Mouse (Mus musculus) heart, embryonic 10.5 days (tissue): ENCODE data around the gene C1qc. TPM values are rescaled to one million over a fixed set of nuclear protein-coding genes. Genes with fewer than 3 reads are reported as not detected.

ENCODE experiments used
- DNase-seq: peaks from one replicate; pipeline ENCODE4 v3.0.0-alpha.2; 2017; ENCODE audit warnings: low spot score
- H3K27ac ChIP-seq: fragments of 300-500 bp; sonication (generic); 2 replicates; pipeline ENCODE4 v1.5.1; 2016; ENCODE audit warnings: mild to moderate bottlenecking
- H3K27me3 ChIP-seq: fragments of 300-500 bp; sonication (generic); 2 replicates; pipeline ENCODE4 v1.6.1; 2016; ENCODE audit warnings: mild to moderate bottlenecking; ENCODE audit not compliant: poor library complexity, insufficient read depth, severe bottlenecking
- H3K36me3 ChIP-seq: fragments of 300-500 bp; sonication (generic); 2 replicates; pipeline ENCODE4 v1.6.1; 2016; ENCODE audit warnings: mild to moderate bottlenecking, moderate library complexity
- H3K4me1 ChIP-seq: fragments of 300-500 bp; sonication (generic); 2 replicates; pipeline ENCODE4 v1.6.1; 2016; ENCODE audit warnings: mild to moderate bottlenecking
- H3K4me3 ChIP-seq: fragments of 300-500 bp; sonication (generic); 2 replicates; pipeline ENCODE4 v1.5.1; 2016; ENCODE audit warnings: mild to moderate bottlenecking, moderate library complexity
- H3K9me3 ChIP-seq: fragments of 300-500 bp; sonication (generic); 2 replicates; pipeline ENCODE4 v1.6.1; 2016; ENCODE audit warnings: mild to moderate bottlenecking, moderate library complexity
- WGBS: fragments of 180-500 bp; shearing (Covaris S2); methylation state at CpG from one replicate; pipeline ENCODE4 v1.1.7; 2016; 5-methylcytosine and 5-hydroxymethylcytosine counted together
- polyA plus RNA-seq: library from polyadenylated mRNA; unstranded; fragments of >200 nt; fragmentation: Nextera tagmentation; extraction: Ambion mirVana; gene quantifications from 2 replicates; pipeline ENCODE4 v1.2.1, GENCODE M21; 2016

Gene C1qc
- polyA plus RNA-seq, 1 experiment from 2014 or later = 4.7 TPM

- H3K9me3 ChIP-seq = no peaks in the 10 kb centered on the region
- H3K36me3 ChIP-seq = no peaks in the 10 kb centered on the region
- H3K27ac ChIP-seq = no peak overlapping the region
- H3K27me3 ChIP-seq = peaks cover 90% of the 10 kb centered on the region
- DNase-seq = no peak
- peaks cover 18% of the 10 kb centered on the region for H3K4me1 ChIP-seq
- WGBS = 47% methylated on average over 9 of the region's 9 CpGs
- H3K4me3 ChIP-seq = no peak overlapping the region
These were observed 18.9 kb upstream of the C1qc start for GRCm38 (mm10) chr4:136911804-136912203.

- Histone ChIP-seq H3K4me3 (no peak overlapping the region), H3K4me1 (peaks cover 18% of the 10 kb centered on the region)
These were observed 18.4 kb upstream of the C1qc start for GRCm38 (mm10) chr4:136911211-136911646.

GRCm38 (mm10) chr4:136907809-136908208 is 14.9 kb upstream of the C1qc start:
- Histone ChIP-seq H3K4me3 (no peak overlapping the region), H3K4me1 (peaks cover 20% of the 10 kb centered on the region), H3K9me3 (no peaks in the 10 kb centered on the region), H3K27me3 (peaks cover 91% of the 10 kb centered on the region), H3K36me3 (no peaks in the 10 kb centered on the region), H3K27ac (no peak overlapping the region)
- DNase-seq = no peak

More at GRCm38 (mm10) chr4:136911211-136911646, 18.4 kb upstream of the C1qc start:
- Histone ChIP-seq H3K27ac (no peak overlapping the region), H3K36me3 (no peaks in the 10 kb centered on the region), H3K27me3 (peaks cover 90% of the 10 kb centered on the region), H3K9me3 (no peaks in the 10 kb centered on the region)
- DNase-seq = no peak
- WGBS = 12% methylated on average over 17 of the region's 17 CpGs

GRCm38 (mm10) chr4:136907033-136907432 is 14.2 kb upstream of the C1qc start:
- H3K4me1 ChIP-seq = peaks cover 20% of the 10 kb centered on the region
- H3K36me3 ChIP-seq = no peaks in the 10 kb centered on the region
- peaks cover 91% of the 10 kb centered on the region for H3K27me3 ChIP-seq
- no peak overlapping the region for H3K4me3 ChIP-seq
- no peak for DNase-seq
- 14% methylated on average over 7 of the region's 7 CpGs for WGBS
- no peak overlapping the region for H3K27ac ChIP-seq
- no peaks in the 10 kb centered on the region for H3K9me3 ChIP-seq

- H3K4me1 ChIP-seq = peaks cover 9% of the 10 kb centered on the region
- H3K4me3 ChIP-seq = peak overlapping the region; percentile 15; the same call in 1 of the 2 replicates
- no peak for DNase-seq
- WGBS = 2% methylated on average over 23 of the region's 23 CpGs
- peaks cover 73% of the 10 kb centered on the region for H3K27me3 ChIP-seq
- H3K27ac ChIP-seq = no peak overlapping the region
- H3K36me3 ChIP-seq = no peaks in the 10 kb centered on the region
- H3K9me3 ChIP-seq = no peaks in the 10 kb centered on the region
These were observed 12.1 kb upstream of the C1qc start for GRCm38 (mm10) chr4:136904767-136905539.

- WGBS = 59% methylated on average over 7 of the region's 7 CpGs
- no peak overlapping the region for H3K27ac ChIP-seq
- H3K4me3 ChIP-seq = no peak overlapping the region
- no peak for DNase-seq
- no peaks in the 10 kb centered on the region for H3K9me3 ChIP-seq
- peaks cover 73% of the 10 kb centered on the region for H3K27me3 ChIP-seq
- H3K36me3 ChIP-seq = no peaks in the 10 kb centered on the region
- peaks cover 5% of the 10 kb centered on the region for H3K4me1 ChIP-seq
These were observed 6.3 kb upstream of the C1qc start for GRCm38 (mm10) chr4:136899154-136899553.

- peaks cover 73% of the 10 kb centered on the region for H3K27me3 ChIP-seq
- H3K27ac ChIP-seq = no peak within 1 kb of the TSS
- H3K9me3 ChIP-seq = no peaks in the 10 kb centered on the region
- H3K4me1 ChIP-seq = peaks cover 5% of the 10 kb centered on the region
- no peak for DNase-seq
- H3K4me3 ChIP-seq = no peak within 1 kb of the TSS
- H3K36me3 ChIP-seq = no peaks in the 10 kb centered on the region
- 71% methylated on average over 9 of the region's 9 CpGs for WGBS
These were observed 5.8 kb upstream of the C1qc start, which contains the start of gene C1qa for GRCm38 (mm10) chr4:136898637-136899036. Gene C1qa (minus strand): TSS chr4:136898803.

GRCm38 (mm10) chr4:136898084-136898598 is 5.3 kb upstream of the C1qc start:
- no peak overlapping the region for H3K27ac ChIP-seq
- H3K4me3 ChIP-seq = no peak overlapping the region
- WGBS = 70% methylated on average over 9 of the region's 9 CpGs
- H3K27me3 ChIP-seq = peaks cover 75% of the 10 kb centered on the region
- no peaks in the 10 kb centered on the region for H3K36me3 ChIP-seq
- H3K4me1 ChIP-seq = peaks cover 5% of the 10 kb centered on the region
- H3K9me3 ChIP-seq = no peaks in the 10 kb centered on the region
- no peak for DNase-seq

GRCm38 (mm10) chr4:136896461-136896860 is 3.6 kb upstream of the C1qc start:
- DNase-seq = no peak
- Histone ChIP-seq H3K36me3 (no peaks in the 10 kb centered on the region), H3K4me1 (peaks cover 5% of the 10 kb centered on the region), H3K9me3 (no peaks in the 10 kb centered on the region), H3K27me3 (peaks cover 80% of the 10 kb centered on the region), H3K27ac (no peak overlapping the region), H3K4me3 (no peak overlapping the region)
- WGBS = 39% methylated on average over 10 of the region's 10 CpGs

- DNase-seq = no peak
- Histone ChIP-seq H3K36me3 (no peaks in the 10 kb centered on the region), H3K27me3 (peaks cover 86% of the 10 kb centered on the region), H3K4me3 (peak overlapping the region; percentile 20; the same call in 1 of the 2 replicates), H3K4me1 (peaks cover 5% of the 10 kb centered on the region), H3K9me3 (no peaks in the 10 kb centered on the region), H3K27ac (no peak overlapping the region)
- WGBS = 9% methylated on average over 15 of the region's 15 CpGs
These were observed 3.0 kb upstream of the C1qc start for GRCm38 (mm10) chr4:136895861-136896260.

- Histone ChIP-seq H3K4me3 (no peak overlapping the region), H3K27me3 (peaks cover 92% of the 10 kb centered on the region), H3K36me3 (no peaks in the 10 kb centered on the region), H3K9me3 (no peaks in the 10 kb centered on the region), H3K27ac (no peak overlapping the region), H3K4me1 (peaks cover 5% of the 10 kb centered on the region)
- no peak for DNase-seq
- 70% methylated on average over 4 of the region's 4 CpGs for WGBS
These were observed 2.0 kb upstream of the C1qc start for GRCm38 (mm10) chr4:136894821-136895220.

GRCm38 (mm10) chr4:136893691-136894543 is 1.1 kb upstream of the C1qc start:
- 9% methylated on average over 9 of the region's 9 CpGs for WGBS
- no peak overlapping the region for H3K4me3 ChIP-seq
- no peak overlapping the region for H3K27ac ChIP-seq
- DNase-seq = no peak
- H3K4me1 ChIP-seq = peaks cover 5% of the 10 kb centered on the region
- H3K9me3 ChIP-seq = no peaks in the 10 kb centered on the region
- peaks cover 98% of the 10 kb centered on the region for H3K27me3 ChIP-seq
- no peaks in the 10 kb centered on the region for H3K36me3 ChIP-seq

- Histone ChIP-seq H3K4me3 (no peak overlapping the region), H3K27me3 (peaks cover 93% of the 10 kb centered on the region), H3K9me3 (no peaks in the 10 kb centered on the region), H3K27ac (no peak overlapping the region), H3K4me1 (peaks cover 5% of the 10 kb centered on the region), H3K36me3 (no peaks in the 10 kb centered on the region)
- no peak for DNase-seq
- 56% methylated on average over 7 of the region's 7 CpGs for WGBS
These were observed 494 bp downstream of the C1qc start for GRCm38 (mm10) chr4:136892371-136892770.
